Mouse (Mus musculus): ENCODE measurements around the gene 2010111I01Rik. TPM values are rescaled to one million over a fixed set of nuclear protein-coding genes. Genes with fewer than 3 reads are reported as not detected.
"Not testable (repeated sequence)": the region's sequence is repeated elsewhere in the genome, so short reads cannot be mapped to it uniquely, and the experiment has no call there.

2010111I01Rik gene
- total RNA-seq, 2 experiments from 2014 or later, result 121 to 143 TPM

DNA sequence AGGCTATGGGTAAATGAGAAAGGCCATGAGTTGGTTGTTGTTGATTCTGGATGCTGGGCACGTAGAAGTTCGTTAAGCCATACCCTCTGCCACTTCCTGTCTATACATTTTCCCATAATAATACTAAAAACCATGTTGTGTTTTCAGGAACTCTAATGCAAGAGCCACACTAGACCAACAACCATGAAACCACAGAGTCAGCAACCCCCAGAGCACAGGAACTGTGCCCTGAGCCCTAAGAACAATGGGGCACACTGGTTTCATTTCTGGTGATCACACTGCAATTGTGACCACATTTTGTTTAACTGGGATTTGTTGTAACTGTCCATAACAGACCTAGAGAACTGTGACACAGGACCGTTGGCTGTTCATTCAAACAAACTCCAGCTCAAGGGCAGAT is 12.1 kb upstream of the 2010111I01Rik start:
- DNase-seq, result no peak
- intact Hi-C loops (cut with DNase I), result no loop called here

DNA sequence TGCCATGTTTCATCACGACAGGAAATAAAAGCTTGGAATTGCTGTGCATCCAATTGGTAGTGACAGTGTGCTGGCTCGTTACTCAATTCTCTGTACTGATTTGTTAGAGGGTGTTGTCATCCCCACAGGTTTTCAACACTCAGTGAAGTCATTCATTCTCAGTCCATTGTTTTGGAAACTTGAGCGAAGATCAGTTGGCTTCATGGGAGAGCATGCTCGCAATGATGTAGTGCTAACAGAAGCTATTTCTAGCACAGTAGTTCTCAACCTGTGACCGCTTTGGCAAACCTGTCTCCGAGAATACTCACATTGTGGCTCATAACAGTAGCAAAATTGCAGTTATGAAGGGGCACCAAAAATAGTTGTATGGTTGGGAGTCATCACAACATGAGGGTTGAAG is 8.7 kb upstream of the 2010111I01Rik start:
- intact Hi-C loops (cut with DNase I), result no loop called here
- peak; percentile 47 to 56 for DNase-seq

DNA sequence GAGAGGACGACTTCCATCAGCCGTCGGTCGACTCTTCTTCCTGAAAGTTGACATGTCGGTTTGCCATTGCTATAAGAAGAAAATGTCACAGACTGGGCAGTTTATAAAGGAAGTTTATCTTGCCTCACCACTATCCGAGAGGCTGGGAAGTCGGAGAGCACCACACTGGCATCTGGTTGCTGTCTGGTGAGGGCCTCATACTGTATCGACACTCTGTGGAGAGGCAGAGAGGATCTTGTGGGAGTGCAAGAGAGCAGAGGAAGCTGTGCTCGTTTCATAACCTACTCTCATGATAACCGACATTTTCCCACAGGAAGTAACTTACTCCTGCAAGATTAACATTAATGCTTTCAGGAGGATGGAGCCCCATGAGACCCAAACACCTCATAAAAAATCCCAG is 7.9 kb upstream of the 2010111I01Rik start:
- no peak for DNase-seq
- intact Hi-C loops (cut with DNase I), result no loop called here

DNA sequence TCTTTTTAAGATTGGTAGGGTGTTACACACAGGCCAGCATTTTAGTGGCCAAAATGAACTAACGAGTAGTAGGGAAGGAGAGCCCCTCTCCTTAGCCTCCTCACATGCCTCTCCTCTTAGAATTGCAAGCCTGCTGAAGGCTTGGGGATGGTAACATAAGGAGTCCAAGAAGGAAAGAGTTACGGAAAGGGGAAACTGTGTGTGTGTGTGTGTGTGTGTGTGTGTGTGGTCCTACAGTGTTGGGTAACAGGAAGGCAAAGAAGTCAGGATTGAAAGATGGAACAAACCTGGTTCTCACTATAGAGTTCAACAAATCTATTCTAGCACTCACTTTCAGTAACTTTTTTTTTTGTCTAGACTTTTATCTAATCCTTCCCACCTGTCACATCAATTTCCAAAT is 1.3 kb upstream of the 2010111I01Rik start:
- intact Hi-C loops (cut with DNase I), result no loop called here
- DNase-seq, result no peak

DNA sequence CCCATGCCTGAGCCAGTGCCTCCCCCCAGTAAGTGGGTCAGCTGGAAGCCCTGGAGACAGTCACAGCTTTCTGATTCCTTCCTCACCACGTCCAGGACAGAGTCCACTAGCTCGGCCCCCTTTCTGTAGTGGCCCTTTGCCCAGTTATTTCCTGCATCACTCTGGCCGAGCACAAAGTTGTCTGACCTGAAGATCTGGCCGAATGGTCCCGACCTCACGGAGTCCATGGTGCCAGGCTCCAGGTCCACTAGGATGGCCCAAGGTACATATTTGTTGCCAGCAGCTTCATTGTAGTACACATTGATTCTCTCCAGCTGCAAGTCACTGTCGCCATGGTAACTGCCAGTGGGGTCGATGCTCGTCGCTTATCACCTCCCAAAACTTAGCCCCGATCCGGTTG is 3.5 kb downstream of the 2010111I01Rik start:
- intact Hi-C loops (cut with DNase I), result no loop called here
- no peak for DNase-seq

DNA sequence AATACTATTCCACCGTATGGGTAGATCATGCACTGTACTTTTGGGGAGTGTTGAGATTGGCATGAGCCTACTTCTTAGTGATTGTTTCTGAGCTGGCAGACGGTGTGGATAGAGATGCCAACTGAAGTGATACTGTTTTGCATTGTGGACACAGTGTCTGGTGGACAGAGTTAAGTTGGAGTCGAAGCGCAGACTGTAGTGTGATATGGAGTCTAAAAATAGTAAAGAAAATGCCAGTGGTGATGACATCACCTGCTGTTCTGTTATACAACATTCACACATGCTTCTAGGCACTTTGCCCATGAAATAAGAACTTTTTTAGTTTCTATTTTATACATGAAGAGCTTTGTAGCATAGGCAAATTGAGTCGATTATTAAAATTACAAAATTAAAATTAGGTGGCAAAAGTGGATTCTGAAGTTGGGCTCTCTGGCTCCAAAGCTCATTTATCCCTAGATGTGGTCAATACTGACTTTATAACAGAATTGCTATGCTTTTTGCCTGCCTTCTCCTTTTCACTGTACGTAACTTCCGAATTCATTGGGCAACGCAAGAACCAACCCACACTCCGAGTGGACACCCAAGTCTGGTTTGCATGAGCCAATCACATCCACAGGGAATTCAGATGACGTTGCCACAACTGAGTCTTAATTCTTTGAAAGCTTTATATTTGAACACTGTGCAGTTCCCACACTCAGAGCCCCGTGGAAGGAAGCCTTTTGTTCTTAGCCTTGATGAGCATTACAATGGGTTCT is 6.0 kb downstream of the 2010111I01Rik start:
- intact Hi-C loops (cut with DNase I), result no loop called here
- peak; percentile 63 to 67 for DNase-seq

DNA sequence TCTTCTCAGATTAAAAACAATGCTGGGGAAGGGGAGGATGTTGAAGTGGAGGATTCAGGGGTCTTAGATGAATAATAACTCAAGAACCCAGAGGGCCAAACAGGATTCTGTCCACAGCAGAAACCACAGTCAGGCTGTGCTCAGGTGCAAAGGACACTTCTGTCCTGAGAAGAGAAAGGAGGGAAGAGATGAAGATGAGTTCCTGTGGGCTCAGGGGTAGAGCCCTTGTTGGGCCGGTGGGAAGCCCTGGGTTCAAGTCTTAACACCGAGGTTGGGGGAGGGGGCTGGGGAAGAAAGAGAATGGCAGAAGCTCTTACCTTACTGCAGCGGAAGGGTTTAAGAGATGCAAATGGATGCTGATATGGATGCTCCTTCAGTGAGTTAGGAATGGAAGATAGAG is 7.7 kb downstream of the 2010111I01Rik start:
- DNase-seq, result no peak
- intact Hi-C loops (cut with DNase I), result no loop called here

DNA sequence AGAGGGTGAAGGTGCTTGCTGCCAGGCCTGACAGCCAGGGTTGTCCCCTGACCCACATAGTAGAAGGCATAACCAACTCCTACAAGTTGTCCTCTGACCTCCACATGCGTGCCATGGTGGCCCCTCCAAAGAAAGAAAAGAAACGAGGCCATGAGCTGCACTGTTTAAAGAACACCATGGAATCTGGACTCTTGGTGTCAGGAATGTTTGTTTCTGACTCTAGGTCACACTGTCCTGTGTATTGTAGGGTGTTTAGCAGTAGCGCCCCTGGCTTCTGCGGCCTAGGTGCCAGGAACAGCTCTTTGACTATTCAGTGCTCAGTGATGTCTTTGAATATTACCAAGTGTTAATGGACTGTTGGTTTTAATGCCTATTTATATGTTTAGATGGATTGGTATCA is 8.4 kb downstream of the 2010111I01Rik start:
- no peak for DNase-seq
- intact Hi-C loops (cut with DNase I), result no loop called here

DNA sequence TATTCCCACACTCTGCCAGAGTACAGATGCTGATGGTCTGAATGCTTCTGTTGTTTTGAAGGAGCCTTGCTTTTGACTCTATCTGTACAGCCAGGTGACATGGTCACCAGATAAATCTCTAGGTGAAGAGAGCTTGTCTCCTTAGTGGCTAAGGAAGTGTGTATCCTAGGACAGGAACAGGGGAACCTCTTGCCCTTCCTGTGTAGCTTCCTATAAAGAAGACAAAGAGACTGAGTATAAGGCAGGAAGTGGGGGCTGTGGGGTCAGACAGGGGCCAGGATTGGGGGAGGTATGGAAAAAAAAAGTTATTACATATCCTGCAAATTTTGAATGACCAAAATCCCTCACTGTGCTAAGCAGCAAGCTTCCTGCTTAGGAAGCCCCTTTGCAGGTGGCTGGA is 13.4 kb downstream of the 2010111I01Rik start:
- intact Hi-C loops (cut with DNase I), result no loop called here
- DNase-seq, result peak; percentile 31 to 45

DNA sequence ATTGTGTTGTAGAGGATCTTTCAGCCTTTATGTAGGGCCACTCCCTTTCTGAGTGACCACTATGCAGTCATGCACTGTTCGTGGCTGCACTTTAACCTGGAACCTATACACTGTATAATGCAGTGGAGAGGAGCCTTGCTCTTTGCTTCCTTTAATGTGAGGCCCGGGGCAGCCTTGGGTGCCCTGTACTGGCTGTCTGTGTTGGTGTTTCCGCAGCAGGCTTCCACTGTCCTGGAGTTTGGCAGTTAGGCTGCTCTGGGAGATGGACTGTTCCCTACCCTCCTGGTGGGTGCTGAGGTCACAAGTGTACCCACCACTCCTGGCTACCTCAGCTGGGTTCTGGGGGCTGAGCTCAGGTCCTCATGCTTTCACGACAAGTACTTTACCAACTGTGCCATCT is 14.1 kb downstream of the 2010111I01Rik start:
- intact Hi-C loops (cut with DNase I), result no loop called here
- DNase-seq, result no peak

DNA sequence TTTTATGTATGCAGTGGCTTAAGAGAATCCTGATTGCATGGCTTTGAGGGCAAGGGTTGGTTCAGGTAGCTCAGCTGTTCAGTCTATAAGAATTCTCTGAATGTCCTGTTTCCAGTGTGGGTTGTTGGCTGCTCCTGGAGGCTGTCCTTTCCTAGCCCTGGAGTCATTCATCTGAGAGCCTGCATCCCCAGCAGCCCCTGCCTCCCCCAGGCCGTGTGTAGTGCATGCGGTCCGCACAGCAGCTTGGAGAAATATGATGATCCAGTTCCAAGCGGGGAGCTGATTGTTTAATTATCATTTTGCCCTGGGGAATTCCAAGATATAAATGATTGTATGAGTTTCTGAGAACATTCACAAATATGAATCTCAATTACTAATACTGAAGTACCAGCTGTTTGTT is 14.5 kb downstream of the 2010111I01Rik start:
- intact Hi-C loops (cut with DNase I), result no loop called here
- no peak for DNase-seq

DNA sequence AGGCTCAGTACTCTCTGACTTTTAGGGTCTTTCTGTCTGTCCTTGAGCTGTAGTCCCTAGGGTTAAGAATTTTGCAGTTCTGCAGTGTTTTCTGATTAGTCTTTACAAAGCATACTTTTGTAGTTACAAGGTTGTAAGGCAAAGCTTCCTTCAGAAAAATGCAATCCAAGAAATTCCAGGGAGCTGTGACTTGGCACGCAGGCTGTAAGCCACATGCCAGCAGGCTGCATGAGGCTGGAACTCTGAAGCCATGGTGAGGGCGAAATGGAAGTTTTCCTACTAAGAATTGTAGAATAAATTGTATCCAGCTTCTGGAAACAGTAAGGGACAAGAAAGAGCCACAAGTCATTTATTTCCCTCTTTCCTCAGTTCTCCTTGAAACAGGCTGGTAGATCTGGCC is 15.4 kb downstream of the 2010111I01Rik start:
- DNase-seq, result no peak
- intact Hi-C loops (cut with DNase I), result no loop called here

DNA sequence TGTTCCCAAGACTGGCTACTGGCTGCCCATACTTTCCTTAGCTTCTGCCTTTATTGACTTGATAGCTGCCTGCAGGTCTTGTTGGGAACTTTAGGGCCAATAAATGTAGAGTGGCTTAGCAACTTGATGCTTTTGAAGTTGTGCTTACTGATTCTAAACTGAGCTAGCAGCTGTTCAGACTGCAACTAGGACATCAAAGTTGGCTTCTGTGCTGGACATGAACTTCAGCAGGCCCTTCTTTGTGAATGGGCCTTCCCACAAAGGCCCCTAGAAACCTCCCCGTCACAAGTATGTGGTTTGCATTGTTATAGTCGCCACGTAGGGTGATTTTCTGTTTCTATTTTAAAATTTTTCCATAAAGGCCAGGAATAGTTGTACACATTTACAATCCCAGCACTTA is 19.8 kb downstream of the 2010111I01Rik start:
- intact Hi-C loops (cut with DNase I), result no loop called here
- DNase-seq, result no peak

DNA sequence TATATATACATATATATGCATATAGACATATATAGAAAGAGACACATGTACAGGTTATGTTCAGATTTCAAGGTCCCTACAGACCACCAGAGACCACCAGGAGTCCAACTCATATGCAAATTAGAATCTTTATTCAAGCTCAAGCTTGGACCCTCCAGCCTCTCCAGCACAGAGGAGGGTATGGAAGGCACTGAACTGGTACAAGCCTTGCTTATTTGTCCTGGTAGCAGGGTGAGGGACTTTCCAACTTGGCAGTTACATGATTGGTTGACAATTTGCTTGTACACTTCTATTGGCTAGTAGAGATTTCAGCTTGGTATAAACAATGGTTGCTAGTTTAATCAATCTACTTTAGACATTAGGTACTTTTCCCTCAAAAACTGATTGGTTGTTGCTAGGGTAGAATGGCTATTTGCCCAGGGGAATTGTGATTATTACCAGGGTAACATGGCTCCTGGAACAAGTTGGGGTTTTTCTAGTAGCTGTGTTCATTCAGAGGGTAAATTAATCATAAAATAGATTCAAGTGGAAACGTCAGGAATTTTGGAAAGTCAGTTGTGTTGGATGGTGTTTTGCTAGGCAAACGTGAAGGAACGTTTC is 25.3 kb downstream of the 2010111I01Rik start:
- intact Hi-C loops (cut with DNase I), result no loop called here
- DNase-seq, result no peak

DNA sequence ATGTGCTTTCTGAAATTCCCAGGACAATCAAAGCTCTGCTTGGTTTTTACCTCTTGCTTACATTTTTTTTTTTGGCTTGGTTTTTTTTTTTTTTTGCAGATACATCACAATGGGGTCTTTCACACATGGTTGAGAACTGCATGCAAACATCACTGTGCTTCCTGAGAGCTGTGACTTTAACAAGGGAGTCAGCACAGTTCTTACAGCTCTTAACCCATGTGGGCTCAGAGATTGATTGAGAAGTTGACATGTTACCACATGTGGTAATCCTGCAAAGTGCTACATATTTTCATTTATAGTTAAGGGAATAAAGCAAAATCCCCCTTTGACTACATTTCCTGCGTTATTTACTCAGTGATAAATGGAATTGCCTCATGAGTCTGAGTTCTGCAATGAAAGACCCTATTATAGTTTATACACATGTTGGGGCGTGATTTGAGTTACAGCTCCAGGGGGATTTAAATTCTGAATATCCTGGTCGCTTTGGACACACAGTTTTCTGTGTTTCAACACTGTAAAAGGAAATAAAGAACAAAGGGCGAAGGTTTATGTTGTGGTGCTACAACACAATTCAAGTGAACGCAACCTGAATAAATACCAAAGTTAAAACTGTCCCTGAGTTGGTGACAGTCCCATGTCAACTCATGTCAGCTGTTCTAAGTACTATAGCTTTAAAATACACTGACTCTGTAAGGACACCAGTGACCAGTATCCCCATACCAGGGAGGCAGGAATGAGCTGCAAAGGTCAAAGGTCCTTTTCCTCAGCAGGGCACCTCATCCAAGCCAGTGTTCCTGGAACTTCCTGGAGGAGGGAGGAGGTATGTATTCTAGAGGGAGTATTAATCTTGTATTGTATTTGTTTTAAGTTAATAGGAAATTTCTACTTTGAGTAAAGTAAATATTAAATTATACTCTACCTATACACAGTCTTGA is 29.1 kb downstream of the 2010111I01Rik start:
- DNase-seq, result no peak
- intact Hi-C loops (cut with DNase I), result no loop called here

DNA sequence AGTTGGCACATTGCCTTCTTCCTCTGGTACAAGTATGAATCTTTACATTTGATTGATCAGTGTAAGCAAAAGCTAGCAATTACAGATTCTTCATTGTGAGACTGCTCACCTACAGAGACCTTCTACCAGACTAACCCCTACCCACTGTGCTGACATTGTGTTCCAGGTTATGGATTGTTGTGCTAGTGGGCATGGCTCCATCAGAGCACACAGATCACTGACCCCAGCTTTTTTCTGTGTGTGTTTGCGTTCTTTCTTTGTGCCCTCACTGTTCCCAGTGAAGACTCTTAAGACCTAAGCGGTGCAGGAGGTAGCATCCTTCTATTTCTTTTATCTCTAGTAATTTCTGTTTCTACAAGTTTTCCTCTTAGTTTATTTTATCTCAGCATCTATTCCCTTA is 32.1 kb downstream of the 2010111I01Rik start:
- no peak for DNase-seq
- intact Hi-C loops (cut with DNase I), result no loop called here

DNA sequence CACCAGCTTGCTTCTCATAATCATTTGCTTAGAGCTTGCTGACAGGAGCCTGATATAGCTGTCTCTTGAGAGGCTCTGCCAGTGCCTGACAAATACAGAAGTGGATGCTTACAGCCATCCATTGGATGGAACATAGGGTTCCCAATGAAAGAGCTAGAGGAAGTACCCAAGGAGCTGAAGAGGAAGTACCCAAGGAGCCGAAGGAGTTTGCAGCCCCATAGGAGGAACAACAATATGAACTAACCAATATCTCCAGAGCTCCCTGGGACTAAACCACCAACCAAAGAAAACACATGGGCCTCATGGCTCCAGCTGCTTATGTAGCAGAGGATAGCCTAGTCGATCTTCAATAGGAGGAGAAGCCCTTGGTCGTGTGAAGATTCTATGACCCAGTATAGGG is 42.8 kb downstream of the 2010111I01Rik start:
- DNase-seq; intact Hi-C loops (cut with DNase I): not testable (repeated sequence)

DNA sequence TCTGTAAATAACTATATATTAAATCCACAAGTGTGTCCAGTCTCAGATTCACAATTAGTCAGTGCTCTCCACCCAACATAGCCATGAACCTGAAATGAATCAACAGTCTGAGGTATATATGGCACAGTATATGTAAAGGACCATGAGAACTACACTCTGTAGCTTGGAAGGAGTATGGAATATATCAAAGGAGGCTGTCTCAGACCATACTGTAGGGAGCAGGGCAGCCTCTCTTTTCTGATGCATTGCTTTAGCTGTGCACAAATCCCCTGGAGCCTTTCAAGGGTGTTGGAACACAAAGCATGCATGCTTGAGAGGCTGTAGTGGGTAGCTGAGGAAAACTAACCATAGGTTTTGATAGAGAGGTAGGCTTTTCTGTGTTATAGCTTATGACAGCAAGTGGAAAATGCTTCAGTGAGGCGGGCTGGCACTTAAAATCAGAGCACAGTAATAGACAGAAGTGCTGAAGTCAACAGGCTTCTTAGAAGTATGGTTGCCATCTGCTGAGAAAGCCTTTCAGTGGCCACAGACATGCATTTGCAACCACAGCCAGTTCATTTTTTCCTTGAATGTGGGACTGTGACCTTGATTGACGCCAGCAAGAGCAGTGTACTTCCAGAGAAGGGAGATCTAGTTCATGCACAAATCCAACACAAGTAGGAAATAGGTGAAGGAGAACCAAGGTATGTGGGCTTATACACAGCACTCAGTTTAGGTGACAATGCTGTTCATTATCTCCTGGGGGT is 45.8 kb downstream of the 2010111I01Rik start:
- DNase-seq, result no peak
- intact Hi-C loops (cut with DNase I), result no loop called here

DNA sequence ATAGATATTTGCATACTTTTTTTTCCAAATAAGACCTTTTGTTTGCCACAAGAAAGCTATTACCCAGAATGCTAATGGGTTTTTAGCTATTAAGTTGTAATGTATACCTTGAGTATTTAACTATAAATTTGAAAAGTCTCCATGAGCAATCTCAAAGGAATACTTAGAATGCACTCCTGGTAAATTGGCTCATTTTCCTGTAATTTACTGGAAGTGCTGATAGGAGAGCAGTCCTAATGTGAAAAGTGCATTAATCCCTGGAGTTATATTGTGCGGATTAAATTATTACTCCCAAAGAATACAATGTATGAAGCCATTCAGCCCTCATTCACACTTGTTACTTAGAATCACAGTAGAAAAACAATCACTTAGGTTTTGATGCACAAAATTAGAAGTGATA is 49.7 kb downstream of the 2010111I01Rik start:
- DNase-seq, result no peak
- intact Hi-C loops (cut with DNase I), result no loop called here

DNA sequence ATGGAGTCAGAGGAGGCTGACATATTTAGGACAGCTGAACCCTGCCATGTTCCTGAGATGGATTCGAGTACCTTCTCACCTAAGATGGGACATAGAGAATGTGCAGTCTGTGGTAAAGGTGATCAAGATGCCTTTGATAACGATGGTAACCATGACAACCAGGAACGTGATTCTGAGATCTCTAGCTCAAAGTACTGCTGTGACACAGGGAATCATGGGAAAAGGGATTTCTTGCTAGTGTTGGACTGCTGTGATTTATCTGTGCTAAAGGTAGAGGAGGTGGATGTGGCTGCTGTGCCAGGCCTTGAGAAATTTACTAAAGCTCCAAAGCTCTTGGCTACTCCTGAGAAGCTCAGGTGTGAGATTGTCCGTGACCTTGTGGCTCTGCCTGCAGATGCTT is 50.7 kb downstream of the 2010111I01Rik start:
- DNase-seq, result no peak
- intact Hi-C loops (cut with DNase I), result no loop called here

DNA sequence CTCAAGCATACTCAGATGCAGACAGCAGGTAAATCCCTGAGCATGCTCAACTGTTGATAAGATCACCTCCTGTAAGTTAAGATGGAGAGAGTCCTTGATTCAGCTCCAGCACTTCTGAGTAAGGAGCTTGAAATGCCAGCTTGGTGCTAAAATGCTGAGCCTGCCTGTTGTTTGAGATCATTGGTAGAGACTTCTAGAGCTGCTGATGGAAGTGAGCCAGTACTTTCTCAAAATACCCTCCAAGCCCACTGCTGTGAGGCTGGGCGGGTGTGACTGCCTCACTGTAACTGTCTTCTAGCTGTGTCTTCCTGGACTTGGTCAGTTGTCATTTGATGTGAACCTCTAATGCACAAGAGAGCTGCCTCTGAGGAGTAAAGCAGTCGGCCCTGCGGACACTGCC is 51.4 kb downstream of the 2010111I01Rik start:
- no peak for DNase-seq
- intact Hi-C loops (cut with DNase I), result no loop called here
